Mouse (Mus musculus) lung, embryonic 16.5 days (tissue): ENCODE measurements around the gene Olfr979. TPM values are rescaled to one million over a fixed set of nuclear protein-coding genes. Genes with fewer than 3 reads are reported as not detected.

Experiments
- polyA plus RNA-seq: library from polyadenylated mRNA; unstranded; fragments of >200 nt; fragmentation: Nextera tagmentation; extraction: Ambion mirVana; gene quantifications from 2 replicates; pipeline ENCODE4 v1.2.1, GENCODE M21; 2015

The Olfr979 gene
- polyA plus RNA-seq, 1 experiment from 2014 or later = not detected

Other genes with a start within 250 kb of the Olfr979 start
- gene Olfr968, start 220.2 kb downstream of the Olfr979 start, polyA plus RNA-seq = not detected in 2 replicates
- not detected in 2 replicates for gene Olfr969, start 212.5 kb downstream of the Olfr979 start, polyA plus RNA-seq
- gene Olfr970, start 194.6 kb downstream of the Olfr979 start, polyA plus RNA-seq = not detected in 2 replicates
- not detected in 2 replicates for gene Olfr971, start 166.6 kb downstream of the Olfr979 start, polyA plus RNA-seq
- not detected in 2 replicates for gene Olfr972, start 137.0 kb downstream of the Olfr979 start, polyA plus RNA-seq
- gene Olfr229, start 96.1 kb downstream of the Olfr979 start, polyA plus RNA-seq = not detected in 2 replicates
- gene Olfr974, start 66.0 kb downstream of the Olfr979 start, polyA plus RNA-seq = not detected in 2 replicates
- not detected in 2 replicates for gene Olfr975, start 51.4 kb downstream of the Olfr979 start, polyA plus RNA-seq
- gene Olfr976, start 42.3 kb downstream of the Olfr979 start, polyA plus RNA-seq = not detected in 2 replicates
- gene Olfr978, start 11.4 kb downstream of the Olfr979 start, polyA plus RNA-seq = not detected in 2 replicates
- not detected in 2 replicates for gene Olfr980, start 6.1 kb upstream of the Olfr979 start, polyA plus RNA-seq
- not detected in 2 replicates for gene Olfr981, start 18.0 kb upstream of the Olfr979 start, polyA plus RNA-seq
- gene Olfr982, start 70.4 kb upstream of the Olfr979 start, polyA plus RNA-seq = not detected in 2 replicates
- not detected in 2 replicates for gene Olfr983, start 90.1 kb upstream of the Olfr979 start, polyA plus RNA-seq
- gene Olfr984, start 110.7 kb upstream of the Olfr979 start, polyA plus RNA-seq = not detected in 2 replicates
- gene Olfr985, start 126.7 kb upstream of the Olfr979 start, polyA plus RNA-seq = not detected in 2 replicates
- not detected in 2 replicates for gene Tmem225, start 144.7 kb upstream of the Olfr979 start, polyA plus RNA-seq
- gene Olfr986, start 177.5 kb upstream of the Olfr979 start, polyA plus RNA-seq = not detected in 2 replicates
- 3.1 and 3.7 TPM in 2 replicates for gene Zfp202, start 188.9 kb upstream of the Olfr979 start, polyA plus RNA-seq